Mouse (Mus musculus): ENCODE data around the gene Myo1e. TPM values are rescaled to one million over a fixed set of nuclear protein-coding genes. Genes with fewer than 3 reads are reported as not detected.

Myo1e gene
- polyA plus RNA-seq, 1 experiment from 2014 or later: 3.5 TPM

GRCm38 (mm10) chr9:70242112-70242862 lies 35.1 kb downstream of the Myo1e start:
- 44% methylated on average over 4 of the region's 4 CpGs for WGBS (ENCODE audit: insufficient replicate concordance)
- no peak overlapping the region for H3K4me2 ChIP-seq
- H3K27ac ChIP-seq (replicated peaks): peak overlapping the region; percentile 68

GRCm38 (mm10) chr9:70243241-70243640 lies 36.1 kb downstream of the Myo1e start:
- Histone ChIP-seq H3K4me3 (replicated peaks) (no peak overlapping the region), H3K27ac (replicated peaks) (peak overlapping the region; percentile 30), H3K4me2 (no peak overlapping the region), H3K27me3 (no peaks in the 10 kb centered on the region), H3K4me1 (replicated peaks) (peaks cover 4% of the 10 kb centered on the region), H3K9me3 (replicated peaks) (no peaks in the 10 kb centered on the region), H3K36me3 (replicated peaks) (no peaks in the 10 kb centered on the region), H3K9ac (no peak overlapping the region)
- no peak for ATAC-seq (ENCODE audit: insufficient read depth)
- 47% methylated on average over 8 of the region's 8 CpGs for WGBS (ENCODE audit: insufficient replicate concordance)

More at GRCm38 (mm10) chr9:70242112-70242862, 35.1 kb downstream of the Myo1e start:
- no peak overlapping the region for H3K9ac ChIP-seq
- H3K4me3 ChIP-seq (replicated peaks): no peak overlapping the region
- H3K27me3 ChIP-seq: no peaks in the 10 kb centered on the region
- ATAC-seq (ENCODE audit: insufficient read depth): peak; percentile 36; the same call in 1 of the 2 replicates
- no peaks in the 10 kb centered on the region for H3K36me3 ChIP-seq (replicated peaks)
- no peaks in the 10 kb centered on the region for H3K9me3 ChIP-seq (replicated peaks)
- H3K4me1 ChIP-seq (replicated peaks): peaks cover 4% of the 10 kb centered on the region

- H3K4me3 ChIP-seq (replicated peaks): no peak overlapping the region
- no peaks in the 10 kb centered on the region for H3K27me3 ChIP-seq
- peak overlapping the region; percentile 30 for H3K27ac ChIP-seq (replicated peaks)
- no peak overlapping the region for H3K4me2 ChIP-seq
- no peaks in the 10 kb centered on the region for H3K36me3 ChIP-seq (replicated peaks)
- ATAC-seq (ENCODE audit: insufficient read depth): no peak
- peaks cover 4% of the 10 kb centered on the region; the same call in 1 of the 2 replicates for H3K4me1 ChIP-seq (replicated peaks)
- no peak overlapping the region for H3K9ac ChIP-seq
- H3K9me3 ChIP-seq (replicated peaks): no peaks in the 10 kb centered on the region
- 61% methylated on average over 2 of the region's 2 CpGs for WGBS (ENCODE audit: insufficient replicate concordance)
These were observed 36.6 kb downstream of the Myo1e start for GRCm38 (mm10) chr9:70243708-70244107.

- no peak overlapping the region for H3K9ac ChIP-seq
- no peaks in the 10 kb centered on the region for H3K36me3 ChIP-seq (replicated peaks)
- no peak overlapping the region for H3K27ac ChIP-seq (replicated peaks)
- WGBS (ENCODE audit: insufficient replicate concordance): 51% methylated on average over 7 of the region's 7 CpGs
- no peaks in the 10 kb centered on the region for H3K9me3 ChIP-seq (replicated peaks)
- no peak for ATAC-seq (ENCODE audit: insufficient read depth)
- 0 out of 2 replicates have a peak, but pooled peaks cover 4% of the 10 kb centered on the region for H3K4me1 ChIP-seq (replicated peaks)
- no peak overlapping the region for H3K4me3 ChIP-seq (replicated peaks)
- no peak overlapping the region for H3K4me2 ChIP-seq
- H3K27me3 ChIP-seq: no peaks in the 10 kb centered on the region
These were observed 37.0 kb downstream of the Myo1e start for GRCm38 (mm10) chr9:70244115-70244514.

- H3K27ac ChIP-seq (replicated peaks): no peak overlapping the region
- no peak for ATAC-seq (ENCODE audit: insufficient read depth)
- H3K4me1 ChIP-seq (replicated peaks): 0 out of 2 replicates have a peak, but pooled peaks cover 4% of the 10 kb centered on the region
- no peaks in the 10 kb centered on the region for H3K27me3 ChIP-seq
- H3K4me2 ChIP-seq: no peak overlapping the region
- H3K36me3 ChIP-seq (replicated peaks): no peaks in the 10 kb centered on the region
- H3K4me3 ChIP-seq (replicated peaks): no peak overlapping the region
- H3K9me3 ChIP-seq (replicated peaks): no peaks in the 10 kb centered on the region
- WGBS (ENCODE audit: insufficient replicate concordance): 67% methylated on average over 9 of the region's 9 CpGs
- no peak overlapping the region for H3K9ac ChIP-seq
These were observed 37.9 kb downstream of the Myo1e start for GRCm38 (mm10) chr9:70245040-70245439.

GRCm38 (mm10) chr9:70246427-70246826 lies 39.3 kb downstream of the Myo1e start:
- H3K27me3 ChIP-seq: no peaks in the 10 kb centered on the region
- no peak overlapping the region for H3K9ac ChIP-seq
- 0 out of 2 replicates have a peak, but pooled peaks cover 4% of the 10 kb centered on the region for H3K4me1 ChIP-seq (replicated peaks)
- no peak overlapping the region for H3K27ac ChIP-seq (replicated peaks)
- H3K36me3 ChIP-seq (replicated peaks): no peaks in the 10 kb centered on the region
- H3K4me3 ChIP-seq (replicated peaks): no peak overlapping the region
- H3K4me2 ChIP-seq: no peak overlapping the region
- no peak for ATAC-seq (ENCODE audit: insufficient read depth)
- WGBS (ENCODE audit: insufficient replicate concordance): 56% methylated on average over 10 of the region's 10 CpGs
- no peaks in the 10 kb centered on the region for H3K9me3 ChIP-seq (replicated peaks)

GRCm38 (mm10) chr9:70248046-70248445 lies 40.9 kb downstream of the Myo1e start:
- Histone ChIP-seq H3K4me2 (no peak overlapping the region), H3K36me3 (replicated peaks) (no peaks in the 10 kb centered on the region), H3K27me3 (no peaks in the 10 kb centered on the region), H3K27ac (replicated peaks) (no peak overlapping the region), H3K9me3 (replicated peaks) (no peaks in the 10 kb centered on the region), H3K9ac (no peak overlapping the region), H3K4me3 (replicated peaks) (no peak overlapping the region), H3K4me1 (replicated peaks) (no peaks in the 10 kb centered on the region)
- no peak for ATAC-seq (ENCODE audit: insufficient read depth)
- WGBS (ENCODE audit: insufficient replicate concordance): 51% methylated on average over 6 of the region's 6 CpGs

- no peak overlapping the region for H3K4me2 ChIP-seq
- no peaks in the 10 kb centered on the region for H3K27me3 ChIP-seq
- no peak overlapping the region for H3K27ac ChIP-seq (replicated peaks)
- no peaks in the 10 kb centered on the region for H3K36me3 ChIP-seq (replicated peaks)
- ATAC-seq (ENCODE audit: insufficient read depth): no peak
- WGBS (ENCODE audit: insufficient replicate concordance): 59% methylated on average over 4 of the region's 4 CpGs
- H3K4me1 ChIP-seq (replicated peaks): no peaks in the 10 kb centered on the region
- no peak overlapping the region for H3K4me3 ChIP-seq (replicated peaks)
- no peak overlapping the region for H3K9ac ChIP-seq
- H3K9me3 ChIP-seq (replicated peaks): no peaks in the 10 kb centered on the region
These were observed 41.7 kb downstream of the Myo1e start for GRCm38 (mm10) chr9:70248826-70249225.

GRCm38 (mm10) chr9:70249881-70250681 lies 42.9 kb downstream of the Myo1e start:
- no peak for ATAC-seq (ENCODE audit: insufficient read depth)
- H3K27me3 ChIP-seq: no peaks in the 10 kb centered on the region
- no peaks in the 10 kb centered on the region for H3K9me3 ChIP-seq (replicated peaks)
- no peak overlapping the region for H3K27ac ChIP-seq (replicated peaks)
- no peak overlapping the region for H3K4me3 ChIP-seq (replicated peaks)
- H3K4me2 ChIP-seq: no peak overlapping the region
- H3K9ac ChIP-seq: no peak overlapping the region
- H3K4me1 ChIP-seq (replicated peaks): no peaks in the 10 kb centered on the region
- H3K36me3 ChIP-seq (replicated peaks): no peaks in the 10 kb centered on the region
- 46% methylated on average over 12 of the region's 12 CpGs for WGBS (ENCODE audit: insufficient replicate concordance)

- no peak overlapping the region for H3K4me2 ChIP-seq
- no peaks in the 10 kb centered on the region for H3K4me1 ChIP-seq (replicated peaks)
- no peaks in the 10 kb centered on the region for H3K27me3 ChIP-seq
- no peak overlapping the region for H3K4me3 ChIP-seq (replicated peaks)
- no peaks in the 10 kb centered on the region for H3K9me3 ChIP-seq (replicated peaks)
- H3K27ac ChIP-seq (replicated peaks): no peak overlapping the region
- H3K9ac ChIP-seq: no peak overlapping the region
- 73% methylated on average over 10 of the region's 10 CpGs for WGBS (ENCODE audit: insufficient replicate concordance)
- ATAC-seq (ENCODE audit: insufficient read depth): no peak
- no peaks in the 10 kb centered on the region for H3K36me3 ChIP-seq (replicated peaks)
These were observed 44.4 kb downstream of the Myo1e start for GRCm38 (mm10) chr9:70251441-70251985.

GRCm38 (mm10) chr9:70253016-70253415 lies 45.9 kb downstream of the Myo1e start:
- 51% methylated on average over 1 of the region's 1 CpGs for WGBS (ENCODE audit: insufficient replicate concordance)
- no peak for ATAC-seq (ENCODE audit: insufficient read depth)
- Histone ChIP-seq H3K36me3 (replicated peaks) (no peaks in the 10 kb centered on the region), H3K4me2 (no peak overlapping the region), H3K27ac (replicated peaks) (no peak overlapping the region), H3K4me3 (replicated peaks) (no peak overlapping the region), H3K4me1 (replicated peaks) (0 out of 2 replicates have a peak, but pooled peaks cover 6% of the 10 kb centered on the region), H3K9me3 (replicated peaks) (no peaks in the 10 kb centered on the region), H3K9ac (no peak overlapping the region), H3K27me3 (no peaks in the 10 kb centered on the region)

Measured in liver, embryonic 15.5 days (tissue).